Mouse (Mus musculus): ENCODE measurements at regions not wholly inside any gene's neighbourhood (a gene's known extent, or its start where the extent isn't known, plus 50 kb on each side); places are given as distances from the start of the nearest gene placed in this dataset.

- no peak for DNase-seq
These were observed 371.5 kb upstream of the Nfe2l3 start for GRCm38 (mm10) chr6:51060848-51061535.

DNA sequence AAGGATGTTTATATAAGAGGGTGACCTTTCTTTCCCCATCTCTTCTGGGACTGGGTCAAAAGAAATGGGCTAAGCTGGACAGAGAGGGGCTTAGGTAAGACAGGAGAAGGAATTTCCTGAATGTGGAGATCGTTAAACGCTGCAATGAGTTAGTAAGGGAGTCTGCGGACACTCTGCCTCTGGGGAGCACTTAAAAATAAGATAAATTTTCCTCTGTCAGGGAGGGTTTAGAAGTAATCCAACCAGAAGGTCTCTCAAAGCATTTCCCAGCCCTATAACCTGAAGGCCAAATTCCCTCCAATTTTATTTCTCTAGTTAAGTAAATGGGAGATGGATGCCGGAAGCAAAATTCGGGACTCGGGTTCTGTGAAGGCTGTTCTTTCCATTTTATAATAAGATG, 367.3 kb upstream of the Nfe2l3 start:
- no peak for DNase-seq

DNA sequence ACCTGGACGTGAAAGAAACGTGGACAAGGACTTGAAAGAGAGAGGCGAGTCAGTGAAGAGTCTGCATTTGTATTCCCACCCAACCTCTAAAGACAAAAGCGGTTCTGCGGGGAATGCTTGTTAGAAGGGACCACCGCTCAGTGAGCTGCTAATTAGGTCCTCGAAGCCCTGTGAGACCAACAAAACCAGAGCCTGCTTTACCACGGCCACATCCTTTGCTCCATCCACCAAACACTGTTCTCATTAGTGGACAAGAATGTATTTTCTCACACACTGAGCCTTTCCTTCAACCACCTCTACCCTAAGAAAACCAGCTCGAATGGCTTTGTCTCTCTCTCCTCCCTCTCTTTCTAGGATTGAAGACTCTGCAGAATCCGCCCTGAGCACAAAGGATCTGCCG, 365.1 kb upstream of the Nfe2l3 start:
- DNase-seq = no peak

- DNase-seq = no peak
These were observed 362.5 kb upstream of the Nfe2l3 start for GRCm38 (mm10) chr6:51069945-51070344.

GRCm38 (mm10) chr6:51071243-51071642, 361.2 kb upstream of the Nfe2l3 start:
- DNase-seq = no peak

DNA sequence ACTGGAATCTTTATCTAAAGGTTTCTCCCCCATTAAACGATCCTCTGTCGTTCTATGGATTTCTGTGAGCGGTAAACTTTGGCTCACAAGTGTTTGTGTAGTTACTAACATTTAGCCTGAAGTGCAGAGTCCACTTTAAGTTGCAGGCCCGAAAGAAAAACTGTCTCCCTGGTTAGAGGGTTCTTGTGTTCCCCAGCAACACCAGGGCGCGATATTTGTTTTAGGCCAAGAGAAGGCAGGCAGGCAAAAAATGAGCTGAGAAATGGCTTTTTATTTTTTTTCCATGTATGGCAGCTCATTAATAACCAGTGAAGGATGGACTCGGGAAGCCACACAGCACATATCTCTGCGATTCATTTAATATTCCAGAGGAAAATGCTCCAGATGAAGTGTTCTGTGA, 357.4 kb upstream of the Nfe2l3 start:
- DNase-seq = no peak

DNA sequence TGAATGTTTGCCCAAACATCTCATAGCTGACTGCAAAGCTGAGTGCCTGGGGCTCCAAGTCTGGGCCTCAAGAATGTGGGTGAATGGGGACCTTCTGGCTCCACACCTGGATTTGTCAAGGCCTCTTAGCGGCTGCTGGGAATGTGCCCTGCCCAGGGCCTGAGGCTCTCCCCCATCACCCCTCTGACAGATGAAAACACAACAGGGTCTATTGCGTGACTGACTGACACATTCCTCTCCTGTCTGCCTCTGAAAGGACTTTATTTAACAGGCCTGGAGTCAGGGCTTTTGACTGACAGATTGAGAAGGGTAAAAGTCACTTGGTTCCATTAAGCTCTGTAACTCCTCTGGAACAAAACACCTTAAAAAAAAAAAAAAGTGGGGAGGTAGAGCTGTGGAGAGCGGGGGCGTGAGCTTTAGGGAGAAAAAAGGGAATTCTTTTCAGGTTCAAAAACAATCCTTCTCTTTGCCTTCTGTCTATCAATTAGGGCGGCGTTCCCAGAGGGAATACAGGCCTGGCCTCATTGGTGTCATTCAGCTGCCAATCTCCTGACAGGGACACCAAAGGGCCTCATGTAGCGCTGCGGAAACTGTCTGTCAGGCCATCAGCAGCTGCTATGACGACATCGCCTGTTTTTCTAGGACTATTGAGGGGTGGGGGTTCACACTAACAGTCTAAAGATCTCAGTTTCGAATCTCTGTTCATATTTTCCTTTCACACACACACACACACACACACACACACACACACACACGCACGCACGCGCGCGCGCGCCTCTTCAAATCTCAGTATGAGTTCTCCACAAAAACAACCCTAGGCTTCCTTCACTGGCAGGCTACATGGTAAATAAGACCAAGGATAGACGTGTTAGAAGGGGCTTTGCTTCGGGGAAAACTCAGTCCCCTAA, 355.4 kb upstream of the Nfe2l3 start:
- no peak for DNase-seq

GRCm38 (mm10) chr6:51077769-51078096, 354.7 kb upstream of the Nfe2l3 start:
- no peak for DNase-seq

DNA sequence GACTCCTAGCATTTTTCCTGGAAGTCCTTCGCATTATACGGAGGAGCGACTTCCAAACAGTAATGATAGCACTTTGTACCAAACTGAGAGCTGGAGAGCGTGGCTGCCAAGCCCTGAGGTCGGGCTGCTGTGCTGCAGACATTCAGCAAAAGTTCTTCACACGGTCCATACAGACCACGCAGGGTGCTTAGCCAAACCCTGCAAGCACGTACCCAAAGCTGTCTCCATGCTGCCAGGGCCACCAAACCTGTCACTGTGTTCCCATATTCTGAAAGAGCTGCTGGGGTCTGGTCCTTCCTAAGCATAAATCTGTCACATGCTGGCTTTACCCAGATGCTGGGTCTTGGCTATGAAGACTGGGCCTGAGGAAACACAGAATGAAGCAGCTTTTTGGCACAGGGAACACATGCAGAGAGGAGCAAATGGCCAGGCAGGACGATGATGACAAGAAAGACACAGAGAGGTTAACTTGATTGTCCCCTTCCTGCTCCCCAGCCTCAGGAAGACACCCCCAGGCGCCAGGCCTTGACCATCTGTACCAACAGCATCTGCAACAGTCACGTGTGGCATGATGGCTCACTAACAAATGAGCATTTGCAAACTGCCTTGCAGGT, 354.0 kb upstream of the Nfe2l3 start:
- DNase-seq = no peak

DNA sequence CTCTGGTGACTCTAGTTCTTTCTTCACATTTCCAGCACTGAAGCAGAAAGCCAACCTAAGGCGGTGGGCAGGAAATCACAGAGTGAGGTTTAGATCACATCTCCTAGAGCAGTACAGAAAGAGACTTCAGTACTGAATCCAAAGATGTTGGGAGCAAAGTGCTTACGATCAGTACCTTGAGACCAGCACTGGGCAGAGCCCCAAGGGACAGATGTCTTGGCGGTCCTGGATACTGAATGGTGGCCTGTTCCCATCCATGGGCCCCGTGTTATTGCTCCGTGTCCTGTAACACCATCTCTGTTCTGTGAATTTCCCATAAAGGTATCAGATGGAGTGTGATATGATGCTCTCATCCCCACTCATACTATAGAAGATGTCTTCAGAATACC, 353.5 kb upstream of the Nfe2l3 start:
- no peak for DNase-seq

- DNase-seq = no peak
These were observed 351.4 kb upstream of the Nfe2l3 start for GRCm38 (mm10) chr6:51081056-51081455.

DNA sequence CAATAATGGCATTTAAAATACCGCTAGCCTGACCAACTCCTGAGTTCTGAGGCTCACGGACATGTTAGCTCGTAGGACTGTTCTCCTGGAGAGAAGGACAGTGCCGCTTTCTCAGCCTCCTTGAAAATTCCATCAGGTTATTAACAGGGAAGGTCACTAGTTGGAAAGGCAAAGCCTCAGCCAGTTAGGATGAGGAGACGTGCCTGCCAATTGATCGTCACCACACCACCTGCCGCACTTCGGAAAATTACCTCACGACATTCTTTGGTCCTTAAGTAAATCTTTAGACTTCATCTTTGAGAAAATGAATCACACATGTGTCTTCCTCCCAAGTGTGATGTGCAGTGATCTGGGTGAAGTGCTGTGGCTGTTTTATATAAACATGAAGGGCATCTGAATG, 347.8 kb upstream of the Nfe2l3 start:
- no peak for DNase-seq

DNA sequence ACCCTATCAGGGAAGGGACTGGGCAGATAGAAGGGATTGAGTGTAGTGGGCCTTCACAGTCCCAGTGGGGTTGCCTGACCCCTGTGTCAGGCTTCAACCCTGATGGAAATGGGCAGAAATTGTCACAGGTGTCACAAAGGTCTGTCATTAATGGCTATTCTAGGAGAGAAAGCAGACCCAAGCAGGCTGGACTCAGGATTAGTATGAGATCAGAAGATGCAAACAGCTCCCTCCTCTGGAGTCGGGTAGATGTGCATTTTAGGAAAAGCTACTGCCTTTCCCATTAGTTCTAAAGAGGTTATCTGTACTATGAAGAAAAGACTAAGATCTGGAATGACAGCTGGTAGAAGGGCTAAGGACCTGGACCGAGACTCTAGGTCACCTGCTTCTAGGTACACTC, 346.9 kb upstream of the Nfe2l3 start:
- DNase-seq = no peak

- no peak for DNase-seq
These were observed 346.1 kb upstream of the Nfe2l3 start for GRCm38 (mm10) chr6:51086347-51086746.

GRCm38 (mm10) chr6:51087806-51088205, 344.7 kb upstream of the Nfe2l3 start:
- DNase-seq = no peak

DNA sequence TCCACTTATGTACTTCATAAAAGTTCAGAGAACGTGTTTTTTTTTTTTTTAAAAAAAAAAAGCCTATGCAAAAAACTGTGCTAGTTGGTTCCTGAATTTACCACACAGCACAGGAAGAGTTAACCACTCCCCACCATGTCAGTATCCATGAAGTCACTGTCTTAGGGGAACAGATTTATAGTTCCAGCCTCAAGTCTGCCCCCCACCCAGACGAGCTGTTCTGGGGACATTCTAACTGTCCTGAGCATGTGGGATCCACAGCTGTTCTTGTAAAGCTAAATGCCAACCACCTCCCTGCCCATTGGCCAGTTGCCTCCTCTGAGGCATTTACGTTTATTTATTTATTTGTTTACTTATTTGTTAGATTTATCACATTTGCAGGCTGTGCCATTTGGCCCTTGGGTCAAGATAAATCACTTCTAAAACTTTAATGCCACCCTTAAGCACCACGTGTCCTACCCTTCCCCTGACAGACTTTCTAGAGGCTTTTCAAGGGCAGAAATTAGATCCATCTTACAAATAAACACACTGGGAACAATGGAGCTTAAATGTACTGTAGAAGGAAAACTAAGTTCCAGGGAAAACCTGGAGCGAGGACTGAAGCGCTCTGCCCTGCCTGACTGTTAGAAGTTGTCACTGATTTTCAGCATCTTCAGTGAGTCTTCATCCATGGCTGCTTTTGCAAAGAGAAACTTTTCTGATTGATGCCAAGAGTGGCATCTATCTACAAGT, 343.7 kb upstream of the Nfe2l3 start:
- DNase-seq = no peak

GRCm38 (mm10) chr6:51093196-51093595, 339.3 kb upstream of the Nfe2l3 start:
- no peak for DNase-seq

GRCm38 (mm10) chr6:51094304-51094703, 338.2 kb upstream of the Nfe2l3 start:
- no peak for DNase-seq

GRCm38 (mm10) chr6:51097488-51097887, 335.0 kb upstream of the Nfe2l3 start:
- no peak for DNase-seq

GRCm38 (mm10) chr6:51100341-51100740, 332.1 kb upstream of the Nfe2l3 start:
- DNase-seq = no peak

GRCm38 (mm10) chr6:51103236-51103635, 329.2 kb upstream of the Nfe2l3 start:
- no peak for DNase-seq

DNA sequence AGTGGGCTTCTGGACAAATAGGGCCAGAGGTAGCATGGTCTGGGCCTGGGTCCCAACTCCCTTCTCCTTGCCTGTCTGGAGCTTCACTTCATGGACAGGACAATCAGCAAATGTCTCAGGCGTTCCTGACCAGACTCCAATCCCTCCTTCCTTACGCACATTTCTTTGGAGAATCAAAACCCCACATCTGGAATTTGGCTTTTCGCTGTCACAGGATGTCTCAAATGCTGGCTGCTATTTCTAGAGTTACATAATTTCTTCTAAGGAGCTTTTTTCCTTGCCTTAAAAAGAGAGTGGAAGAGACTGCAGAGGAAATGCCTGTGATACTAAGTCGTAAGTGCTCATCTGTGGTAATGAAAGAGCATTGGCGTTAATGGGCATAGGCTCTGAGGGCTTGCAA, 328.1 kb upstream of the Nfe2l3 start:
- DNase-seq = no peak

GRCm38 (mm10) chr6:51108336-51108956, 324.0 kb upstream of the Nfe2l3 start:
- DNase-seq = no peak

Data from thymus, adult 18-20 months (tissue).